ENCODE assay signal across 15 mouse cellular contexts in genomic region chr2:52567421-52567820, GRCm38 (mm10).
"Had no signal": no experiment of that assay in that cellular context is flagged by ENCODE, and none has a peak within 500 bp of the region (broad histone marks: within the 10 kb centered on the region; RNA-seq: fewer than 3 reads in every experiment).

No protein-coding gene starts in this region.

- H3K9ac ChIP-seq: limb, embryonic 15.5 days; liver, embryonic 12.5 days; lung, embryonic 14.5 days; neural tube, embryonic 13.5 days had no signal

- H3K4me3 ChIP-seq: layer of hippocampus, adult 2 months; limb, embryonic 15.5 days; liver, embryonic 12.5 days; megakaryocyte, embryonic 14.5 days; neural tube, embryonic 13.5 days had no signal

- DNase-seq: kidney, postnatal 4 days; left cerebral cortex, postnatal 4 days; lung, embryonic 14.5 days; lung, postnatal 10 days; right cerebral cortex, postnatal 14 days; thymus, postnatal 4 days had no signal

- H3K4me1 ChIP-seq: limb, embryonic 15.5 days; neural tube, embryonic 13.5 days had no signal

- H3K4me2 ChIP-seq: limb, embryonic 15.5 days; liver, embryonic 12.5 days; lung, embryonic 14.5 days; midbrain, embryonic 11.5 days; neural tube, embryonic 13.5 days had no signal

- H3K27ac ChIP-seq: kidney, postnatal 0 days; layer of hippocampus, adult 2 months; limb, embryonic 15.5 days; liver, embryonic 12.5 days; macrophage; neural tube, embryonic 13.5 days had no signal

- H3K27me3 ChIP-seq: limb, embryonic 15.5 days; megakaryocyte, embryonic 14.5 days; neural tube, embryonic 13.5 days had no signal

- ATAC-seq: liver, embryonic 12.5 days; midbrain, embryonic 16.5 days had no signal

- H3K36me3 ChIP-seq: limb, embryonic 15.5 days; liver, embryonic 12.5 days; neural tube, embryonic 13.5 days had no signal

- H3K9me3 ChIP-seq: limb, embryonic 15.5 days; liver, embryonic 12.5 days; neural tube, embryonic 13.5 days had no signal
